Mouse (Mus musculus) heart, postnatal 0 days (tissue): Measurements from ENCODE around the gene Selenos. TPM values are rescaled to one million over a fixed set of nuclear protein-coding genes. Genes with fewer than 3 reads are reported as not detected.

Experiments used
- ATAC-seq: fragments of 200-750 bp; cut with Nextera tagmentation; 2 replicates; pipeline ENCODE4 v1.8.0; 2017; ENCODE audit warnings: low read depth, moderate number of reproducible peaks, moderate library complexity; ENCODE audit not compliant: insufficient read depth
- DNase-seq: peaks from one replicate; pipeline ENCODE4 v3.0.0-alpha.2; 2016; ENCODE audit warnings: low spot score
- H3K27ac ChIP-seq: fragments of 300-500 bp; sonication (generic); 2 replicates; pipeline ENCODE4 v1.5.1; 2014; ENCODE audit warnings: low read depth, mild to moderate bottlenecking
- H3K27me3 ChIP-seq: fragments of 300-500 bp; sonication (generic); 2 replicates; pipeline ENCODE4 v1.6.1; 2014; ENCODE audit warnings: low read length, mixed read lengths; ENCODE audit not compliant: control insufficient read depth, insufficient read depth
- H3K36me3 ChIP-seq: fragments of 300-500 bp; sonication (generic); replicated peaks from 2 replicates; pipeline ENCODE4 v1.6.1; 2014; ENCODE audit warnings: low read length, mixed read lengths; ENCODE audit not compliant: control insufficient read depth, insufficient read depth
- H3K4me1 ChIP-seq: fragments of 300-500 bp; sonication (generic); 2 replicates; pipeline ENCODE4 v1.6.1; 2014; ENCODE audit warnings: antibody characterized with exemption; ENCODE audit not compliant: control insufficient read depth, insufficient read depth
- H3K4me2 ChIP-seq: fragments of 300-500 bp; sonication (generic); 2 replicates; pipeline ENCODE4 v1.6.1; 2014; ENCODE audit warnings: low read depth, mild to moderate bottlenecking, low read length, moderate library complexity
- H3K4me3 ChIP-seq: fragments of 300-500 bp; sonication (generic); 2 replicates; pipeline ENCODE4 v1.5.1; 2014; ENCODE audit warnings: low read depth, low read length
- H3K9ac ChIP-seq: fragments of 300-500 bp; sonication (generic); replicated peaks from 2 replicates; pipeline ENCODE4 v1.6.1; 2014; ENCODE audit warnings: low read depth, low read length, mixed read lengths
- H3K9me3 ChIP-seq: fragments of 300-500 bp; sonication (generic); replicated peaks from 2 replicates; pipeline ENCODE4 v1.6.1; 2016; ENCODE audit warnings: low read length; ENCODE audit not compliant: control insufficient read depth
- CTCF ChIP-seq: IDR thresholded peaks from 2 replicates; pipeline ENCODE4 v1.5.1; 2016; ENCODE audit warnings: antibody characterized with exemption, control low read depth, low read depth
- EP300 ChIP-seq: IDR thresholded peaks from 2 replicates; pipeline ENCODE4 v1.6.1; 2016; ENCODE audit warnings: antibody characterized with exemption, low read depth
- WGBS: fragments of 180-500 bp; shearing (Covaris S2); extraction: QIAGEN DNeasy Blood & Tissue Kit; methylation state at CpG from one replicate; pipeline ENCODE4 v1.1.7; 2014; 5-methylcytosine and 5-hydroxymethylcytosine counted together
- polyA plus RNA-seq: library from polyadenylated mRNA; unstranded; fragments of >200 nt; fragmentation: Nextera tagmentation; extraction: Ambion mirVana; gene quantifications from 2 replicates; pipeline ENCODE4 v1.2.1, GENCODE M21; 2015
- total RNA-seq: library from RNA; depleted of rRNA; stranded (reverse); fragments of >200 nt; gene quantifications from 2 replicates; pipeline ENCODE4 v1.2.3, GENCODE M21; 2014; ENCODE audit warnings: low replicate concordance

Selenos gene
- total and polyA plus RNA-seq, 2 experiments from 2014 or later: 30.7 to 66.3 TPM

- DNase-seq (no peak), ATAC-seq (no peak)
- no peaks in the 10 kb centered on the region for H3K27me3 ChIP-seq
- H3K4me1 ChIP-seq: peaks cover 30% of the 10 kb centered on the region
- no peak overlapping the region for H3K9ac ChIP-seq
- H3K4me3 ChIP-seq: no peak overlapping the region
- H3K27ac ChIP-seq: no peak overlapping the region
- H3K4me2 ChIP-seq: no peak overlapping the region
- peaks cover 10% of the 10 kb centered on the region for H3K36me3 ChIP-seq
- whole genome bisulfite sequencing: 79% methylated on average over 7 of the region's 7 CpGs
- no peaks in the 10 kb centered on the region for H3K9me3 ChIP-seq
- no peak for TF ChIP-seq CTCF
- TF ChIP-seq EP300: no peak
These were observed 41.4 kb downstream of the Selenos start for GRCm38 (mm10) chr7:66120702-66121396.

DNA sequence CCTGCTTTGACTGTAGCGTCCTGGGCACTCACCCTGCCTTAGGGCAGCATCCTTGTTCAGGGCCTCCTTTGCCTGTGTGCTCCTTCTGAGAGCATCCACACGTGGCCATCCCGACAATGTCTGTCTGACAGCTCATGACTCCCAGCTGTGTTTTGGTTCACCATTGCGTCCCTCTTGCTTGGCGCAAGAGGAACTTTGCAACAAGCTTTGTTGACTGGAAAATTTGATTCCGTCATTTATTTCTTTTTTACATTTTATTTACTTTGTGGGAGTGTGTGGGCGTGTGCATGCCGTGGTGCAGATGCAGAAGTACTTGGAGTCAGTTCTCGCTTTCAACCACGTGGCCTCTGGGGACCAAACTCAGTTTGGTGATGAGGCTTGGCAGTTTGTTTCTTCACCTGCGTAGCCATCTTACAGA is 45.1 kb downstream of the Selenos start:
- no peak for DNase-seq
- peaks cover 25% of the 10 kb centered on the region for H3K4me1 ChIP-seq
- ATAC-seq: no peak

GRCm38 (mm10) chr7:66125368-66125767 is 45.9 kb downstream of the Selenos start:
- Histone ChIP-seq H3K4me2 (no peak overlapping the region), H3K36me3 (peaks cover 22% of the 10 kb centered on the region), H3K27ac (no peak overlapping the region), H3K4me3 (no peak overlapping the region), H3K27me3 (no peaks in the 10 kb centered on the region), H3K4me1 (peaks cover 18% of the 10 kb centered on the region), H3K9me3 (no peaks in the 10 kb centered on the region), H3K9ac (no peak overlapping the region)
- DNase-seq (no peak), ATAC-seq (no peak)
- 85% methylated on average over 14 of the region's 14 CpGs for WGBS
- TF ChIP-seq EP300: no peak
- TF ChIP-seq CTCF: no peak

More for the DNA sequence above, 45.1 kb downstream of the Selenos start:
- peaks cover 22% of the 10 kb centered on the region for H3K36me3 ChIP-seq
- no peak for TF ChIP-seq CTCF
- no peak for TF ChIP-seq EP300
- no peak overlapping the region for H3K9ac ChIP-seq
- H3K4me2 ChIP-seq: no peak overlapping the region
- no peak overlapping the region for H3K27ac ChIP-seq
- WGBS: 72% methylated on average over 11 of the region's 11 CpGs
- H3K27me3 ChIP-seq: no peaks in the 10 kb centered on the region
- no peak overlapping the region for H3K4me3 ChIP-seq
- H3K9me3 ChIP-seq: no peaks in the 10 kb centered on the region

DNA sequence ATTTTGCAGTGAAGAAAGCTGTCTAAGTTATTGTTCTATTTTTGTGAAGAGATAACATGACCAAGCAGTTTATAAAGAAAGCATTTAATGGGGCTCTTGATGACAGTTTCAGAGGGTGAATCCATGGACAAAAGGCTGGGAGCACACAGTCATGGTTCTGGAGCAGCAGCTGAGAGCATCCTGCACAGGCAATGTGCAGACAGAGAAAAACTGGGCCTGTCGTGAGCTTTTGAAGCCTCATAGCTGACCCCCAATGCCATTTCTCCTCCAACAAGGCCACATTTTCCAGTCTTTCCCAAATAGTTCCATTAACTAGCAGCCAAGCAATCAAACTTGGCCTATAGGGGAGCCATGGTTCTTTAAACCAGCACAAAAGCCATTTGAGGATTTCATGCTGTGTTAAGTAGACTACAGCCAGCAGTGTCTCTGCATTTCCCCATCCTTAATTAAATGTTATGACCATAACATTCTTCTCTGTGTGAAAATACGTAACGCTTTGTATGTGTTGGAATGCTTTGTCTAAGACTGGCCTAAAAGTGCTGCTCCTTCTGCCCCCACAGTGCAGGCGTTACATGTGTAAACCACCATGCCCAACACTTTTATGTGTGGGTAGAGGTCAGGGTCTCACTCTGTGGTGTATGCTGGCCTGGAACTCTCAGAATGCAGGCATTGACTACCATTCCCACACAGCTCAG is 48.6 kb downstream of the Selenos start:
- TF ChIP-seq EP300 (no peak), CTCF (peak; percentile 8; the same call in 1 of the 2 replicates)
- ATAC-seq: peak; percentile 14; the same call in 1 of the 2 replicates
- Histone ChIP-seq H3K9me3 (no peaks in the 10 kb centered on the region), H3K4me3 (no peak overlapping the region), H3K4me1 (peaks cover 14% of the 10 kb centered on the region), H3K27ac (0 out of 2 replicates have a peak overlapping the region, but pooled peaks have one; percentile 0), H3K9ac (no peak overlapping the region), H3K4me2 (no peak overlapping the region), H3K36me3 (peaks cover 28% of the 10 kb centered on the region), H3K27me3 (no peaks in the 10 kb centered on the region)
- DNase-seq: no peak
- WGBS: 81% methylated on average over 4 of the region's 4 CpGs

GRCm38 (mm10) chr7:66128857-66129256 is 49.4 kb downstream of the Selenos start:
- Histone ChIP-seq H3K9me3 (no peaks in the 10 kb centered on the region), H3K27ac (0 out of 2 replicates have a peak overlapping the region, but pooled peaks have one; percentile 13), H3K36me3 (peaks cover 28% of the 10 kb centered on the region), H3K4me3 (no peak overlapping the region), H3K4me2 (no peak overlapping the region), H3K27me3 (no peaks in the 10 kb centered on the region), H3K9ac (no peak overlapping the region), H3K4me1 (peaks cover 14% of the 10 kb centered on the region)
- WGBS: 12% methylated on average over 3 of the region's 3 CpGs
- peak; percentile 71 for DNase-seq
- TF ChIP-seq CTCF (no peak), EP300 (no peak)
- ATAC-seq: peak; percentile 76
